Mouse (Mus musculus): ENCODE data around the gene Xcl1.
"Not testable (repeated sequence)": the region's sequence is repeated elsewhere in the genome, so short reads cannot be mapped to it uniquely, and the experiment has no call there.

The Xcl1 gene

DNA sequence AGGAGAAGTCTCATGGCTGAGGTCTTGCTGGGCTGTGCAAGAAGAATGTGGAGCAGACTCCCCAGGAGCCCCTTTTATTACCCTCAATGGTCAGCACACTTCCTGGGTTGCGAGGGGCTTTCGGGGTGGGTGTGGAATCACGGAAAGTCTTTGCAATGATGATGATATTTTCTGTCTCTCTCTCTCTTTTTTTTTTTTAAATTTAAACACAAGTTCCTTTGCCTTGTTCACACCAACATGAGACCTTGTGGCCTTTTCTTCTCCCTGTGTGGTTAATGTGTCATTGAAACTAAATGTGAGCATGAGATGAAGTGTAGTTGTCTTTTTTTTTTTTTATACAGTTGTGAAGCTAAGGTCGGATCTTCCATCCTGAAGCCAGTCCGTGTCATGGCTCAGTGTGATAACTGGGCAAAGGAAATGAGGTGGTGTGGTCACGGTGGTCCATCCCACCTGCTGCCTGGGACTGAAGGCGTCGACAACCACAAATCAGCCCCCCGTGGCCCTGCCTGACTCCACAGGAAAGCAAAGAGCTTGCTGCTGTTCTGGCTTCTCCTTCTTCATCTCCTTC lies at the start of gene Xcl1:
TSS of gene Xcl1 (minus strand) at position 51 of the 568 bp plus-strand sequence.
- no peak for DNase-seq (ENCODE audit: low spot score)

DNA sequence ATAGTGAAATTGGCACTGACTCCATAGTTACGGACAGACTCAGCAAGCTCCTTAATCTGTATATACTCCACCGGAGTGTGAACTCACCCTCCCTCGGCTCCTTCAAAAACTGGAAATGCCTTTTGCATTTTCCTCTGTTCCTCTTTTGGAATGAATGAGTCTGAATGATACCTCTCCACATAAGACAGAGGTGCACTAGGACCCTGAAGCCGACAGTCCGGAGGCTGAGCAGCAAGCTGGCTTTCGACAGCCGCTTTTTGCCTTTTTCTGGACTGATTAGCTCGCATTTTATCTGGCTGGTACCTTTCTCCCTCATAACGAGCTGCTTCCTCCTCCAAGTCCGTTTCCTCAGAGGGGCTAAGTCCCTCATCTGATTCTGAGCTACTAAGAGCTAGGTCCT lies 49.4 kb upstream of the Xcl1 start:
- not testable (repeated sequence) for DNase-seq (ENCODE audit: low spot score)

DNA sequence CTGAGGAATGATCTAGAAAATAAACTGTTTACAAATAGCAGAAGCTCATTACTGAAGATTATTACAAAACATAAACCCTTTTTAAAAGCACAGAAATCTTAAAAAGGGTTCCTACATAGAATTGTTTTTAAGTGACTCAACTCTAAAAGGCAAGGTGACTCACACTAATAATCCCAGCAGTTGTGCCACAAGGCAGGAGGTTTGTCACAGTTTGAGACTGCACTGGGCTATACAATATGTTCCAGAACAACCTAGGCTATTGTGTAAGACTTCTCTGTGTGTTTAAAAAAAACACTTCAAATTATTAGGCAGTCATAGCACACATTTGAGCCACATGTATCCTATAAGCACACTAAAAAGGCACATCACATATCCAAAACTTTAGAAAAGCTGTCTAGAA lies 42.0 kb upstream of the Xcl1 start:
- DNase-seq (ENCODE audit: low spot score), result no peak

DNA sequence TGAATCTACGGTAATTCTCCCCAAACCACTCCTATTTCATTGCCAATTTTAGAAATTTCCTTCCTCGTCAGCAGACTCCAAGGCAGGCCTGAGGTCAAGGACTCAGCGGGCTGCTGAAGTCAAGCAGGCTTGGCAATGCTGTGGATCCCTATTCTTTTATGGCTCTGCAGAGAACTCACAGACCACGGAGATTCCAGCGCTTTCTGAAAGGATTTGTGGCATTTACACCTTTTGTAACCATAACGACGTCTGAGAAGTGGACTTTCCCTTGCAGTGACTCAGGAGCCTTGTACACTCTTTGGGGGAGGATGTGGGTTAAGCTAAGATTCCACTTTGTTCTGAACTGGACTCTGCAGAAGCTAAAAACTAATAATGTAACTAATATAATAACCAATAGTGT lies 40.4 kb upstream of the Xcl1 start:
- no peak for DNase-seq (ENCODE audit: low spot score)

DNA sequence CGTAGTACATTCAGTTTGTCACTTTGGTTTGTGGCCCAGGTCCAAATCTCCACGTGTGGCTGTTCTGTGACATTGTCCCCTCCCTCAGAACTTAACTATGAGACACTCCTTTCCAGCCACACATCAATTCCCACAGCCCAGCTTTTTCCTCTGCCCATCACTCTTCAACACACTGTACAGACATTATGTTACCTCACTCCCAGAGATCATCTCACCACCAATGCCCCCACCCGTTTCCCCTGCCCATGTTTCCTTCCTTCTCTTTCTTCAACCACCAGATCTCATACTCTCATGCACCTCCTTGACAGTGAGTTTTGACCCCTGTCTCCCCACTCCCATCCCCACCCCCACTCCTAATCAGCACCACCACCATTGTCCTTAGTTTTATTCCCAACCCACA lies 39.9 kb upstream of the Xcl1 start:
- DNase-seq (ENCODE audit: low spot score), result no peak

DNA sequence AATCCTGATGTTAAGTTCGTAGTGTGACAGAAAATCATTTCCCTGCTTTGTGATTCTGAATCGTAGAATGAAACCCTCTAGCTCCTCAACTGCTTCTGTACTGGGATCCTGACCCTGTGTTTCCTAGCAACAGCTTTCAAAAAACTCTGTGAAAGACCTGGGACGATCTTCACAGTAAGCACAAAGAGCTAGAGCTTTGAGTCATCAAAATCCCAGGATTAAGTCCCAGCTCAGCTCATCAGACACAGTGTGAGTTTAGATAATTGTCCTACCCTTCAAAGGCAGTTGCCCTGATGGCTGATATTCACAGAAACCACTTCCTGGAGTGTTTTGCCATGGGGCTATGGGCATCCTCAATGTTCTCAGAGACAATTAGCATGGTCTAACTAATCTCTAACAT lies 38.5 kb upstream of the Xcl1 start:
- DNase-seq (ENCODE audit: low spot score), result no peak

DNA sequence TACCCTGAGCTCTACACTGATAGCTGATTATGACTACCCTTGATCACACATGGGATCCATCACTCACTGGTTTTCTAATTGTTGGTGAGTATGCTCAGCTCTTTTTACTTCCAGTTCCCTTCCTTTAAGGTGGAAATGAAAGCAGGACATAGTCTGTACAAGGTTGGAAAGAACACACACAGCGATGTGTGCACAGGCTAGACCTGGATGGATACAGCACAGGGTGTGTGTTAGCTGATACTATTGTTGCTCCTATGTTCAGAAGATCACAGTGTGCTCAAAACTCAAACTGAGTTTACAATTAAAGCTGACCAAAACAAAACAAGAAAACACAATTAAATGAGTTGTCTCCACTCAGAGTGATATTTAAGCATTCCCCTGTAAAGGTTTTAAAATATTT lies 38.0 kb upstream of the Xcl1 start:
- no peak for DNase-seq (ENCODE audit: low spot score)

DNA sequence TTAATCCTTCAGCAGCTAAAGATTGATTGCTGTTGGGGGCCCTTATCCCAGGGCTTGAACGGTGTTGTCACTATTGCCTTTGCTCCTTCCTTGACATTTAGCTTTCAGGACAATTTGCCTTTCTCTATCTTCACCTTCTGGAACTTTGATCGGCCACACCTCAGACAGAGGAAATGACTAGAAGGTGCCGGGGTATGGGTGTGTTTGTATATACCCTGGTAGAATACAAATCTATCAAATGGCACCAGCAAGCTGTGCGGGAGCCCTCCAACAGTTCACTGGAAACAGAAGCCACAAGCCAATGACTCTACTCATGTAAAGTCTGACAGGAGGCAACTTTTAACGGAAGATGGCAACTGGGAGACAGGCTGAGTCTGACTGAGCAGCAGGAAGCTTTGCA lies 37.4 kb upstream of the Xcl1 start:
- DNase-seq (ENCODE audit: low spot score), result no peak

DNA sequence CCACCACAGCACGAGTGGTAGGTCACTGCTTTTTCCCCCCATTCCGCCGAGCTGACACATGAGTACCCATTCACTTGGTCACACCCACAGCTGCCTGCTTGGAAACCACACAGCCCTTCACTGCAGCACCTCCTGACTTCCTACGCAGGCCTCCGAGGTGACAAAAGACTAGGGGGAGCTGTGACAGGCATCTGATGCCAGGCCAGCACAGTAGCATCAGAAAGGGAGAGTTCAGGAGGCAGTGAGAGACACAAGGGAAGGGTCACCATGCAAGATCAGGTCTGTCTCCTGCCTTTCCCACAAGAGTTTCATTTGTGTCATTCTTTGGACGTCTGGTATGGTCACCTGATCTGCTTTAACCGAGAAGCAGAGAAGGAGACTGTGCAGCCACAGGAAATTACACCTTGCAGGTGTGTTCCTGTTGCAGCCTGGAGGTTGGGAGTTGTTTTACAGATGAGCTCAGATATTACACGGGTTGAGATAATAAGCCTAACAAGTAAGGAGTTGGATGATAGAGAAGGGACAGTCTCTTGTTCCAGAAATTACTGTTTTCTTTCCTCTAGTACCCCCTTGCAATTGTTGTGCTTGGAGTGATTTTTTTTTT lies 30.9 kb upstream of the Xcl1 start:
- DNase-seq (ENCODE audit: low spot score), result no peak

DNA sequence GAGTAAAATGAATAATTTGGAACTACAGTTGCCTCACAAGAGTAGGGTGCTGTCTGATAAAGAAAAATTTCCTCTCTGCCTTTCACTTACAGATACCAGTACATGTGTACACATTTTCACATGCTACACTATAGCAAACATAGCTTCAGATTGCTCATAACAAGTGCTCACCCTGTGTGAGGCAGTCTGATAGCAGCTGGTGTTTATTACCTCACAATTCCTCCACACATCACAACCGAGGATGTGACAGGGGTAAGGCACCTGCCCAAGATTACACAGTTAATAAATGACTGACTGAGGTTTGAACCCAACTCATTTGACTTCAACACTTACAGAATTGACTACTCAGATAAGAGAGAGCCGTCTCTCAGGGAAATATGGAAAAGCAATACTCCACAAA lies 25.3 kb upstream of the Xcl1 start:
- no peak for DNase-seq (ENCODE audit: low spot score)

DNA sequence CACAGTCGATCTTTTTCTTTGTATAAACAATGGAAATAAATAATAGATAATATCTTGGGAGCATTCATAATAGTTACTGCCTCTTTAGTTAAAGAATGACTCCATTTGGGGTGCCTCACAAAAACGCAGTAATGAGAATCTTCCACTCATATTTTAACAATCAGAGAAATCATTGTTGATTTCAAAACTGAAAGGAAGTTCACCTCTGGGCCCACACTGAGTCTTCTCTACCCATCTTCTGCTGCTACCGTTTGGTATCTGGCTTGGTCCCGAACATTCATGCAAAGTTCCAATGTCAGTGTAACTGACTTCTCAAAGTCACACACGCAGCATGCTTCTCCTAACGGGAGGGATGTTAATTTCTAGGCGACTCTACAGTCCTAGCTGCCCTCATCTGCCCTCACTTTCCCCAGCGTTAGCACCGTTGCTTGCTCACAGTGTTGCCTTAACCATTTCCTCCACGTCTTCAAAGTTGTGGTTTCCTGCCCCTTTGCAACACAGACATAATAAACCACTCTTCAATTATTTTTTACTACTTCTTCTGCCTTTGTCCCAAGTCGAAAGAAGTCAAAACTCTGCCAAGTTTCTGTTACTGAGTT lies 24.6 kb upstream of the Xcl1 start:
- no peak for DNase-seq (ENCODE audit: low spot score)

DNA sequence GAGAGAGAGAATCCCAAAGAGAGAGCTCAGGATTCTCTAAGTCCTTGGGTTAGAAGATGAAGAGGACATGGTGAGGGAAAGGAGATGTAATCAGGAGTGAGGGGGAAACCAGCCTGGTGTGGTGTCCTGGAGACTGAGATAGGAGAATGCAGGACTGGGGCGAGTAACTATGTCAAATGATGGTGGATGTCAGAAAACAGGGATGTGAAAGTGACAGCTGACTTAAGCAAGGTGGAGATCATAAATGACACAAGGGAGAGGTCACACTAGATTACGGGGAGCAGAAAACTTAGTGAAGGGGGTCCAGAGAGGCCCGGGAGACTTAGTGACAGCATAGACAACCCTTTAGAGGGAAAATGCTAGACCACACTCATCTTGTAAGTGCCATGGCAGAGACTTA lies 23.8 kb upstream of the Xcl1 start:
- no peak for DNase-seq (ENCODE audit: low spot score)

DNA sequence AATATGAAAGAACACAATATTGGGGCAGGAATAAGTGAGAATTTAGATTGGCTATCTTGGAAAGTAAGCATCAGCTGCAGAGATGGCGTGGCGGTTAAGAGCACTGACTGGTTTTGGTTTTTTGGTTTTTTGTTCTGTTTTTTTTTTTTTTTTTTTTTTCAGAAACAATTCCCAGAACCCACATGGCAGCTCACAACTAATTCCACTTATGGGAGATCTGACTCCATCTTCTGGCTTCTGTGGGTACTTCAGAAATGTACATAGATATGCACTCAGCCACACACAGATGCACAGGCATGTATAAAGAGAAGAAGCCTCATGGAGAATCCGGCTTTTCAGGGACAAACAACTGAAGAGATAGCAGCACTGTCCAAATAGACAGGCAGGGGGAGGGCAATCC lies 22.6 kb upstream of the Xcl1 start:
- no peak for DNase-seq (ENCODE audit: low spot score)

DNA sequence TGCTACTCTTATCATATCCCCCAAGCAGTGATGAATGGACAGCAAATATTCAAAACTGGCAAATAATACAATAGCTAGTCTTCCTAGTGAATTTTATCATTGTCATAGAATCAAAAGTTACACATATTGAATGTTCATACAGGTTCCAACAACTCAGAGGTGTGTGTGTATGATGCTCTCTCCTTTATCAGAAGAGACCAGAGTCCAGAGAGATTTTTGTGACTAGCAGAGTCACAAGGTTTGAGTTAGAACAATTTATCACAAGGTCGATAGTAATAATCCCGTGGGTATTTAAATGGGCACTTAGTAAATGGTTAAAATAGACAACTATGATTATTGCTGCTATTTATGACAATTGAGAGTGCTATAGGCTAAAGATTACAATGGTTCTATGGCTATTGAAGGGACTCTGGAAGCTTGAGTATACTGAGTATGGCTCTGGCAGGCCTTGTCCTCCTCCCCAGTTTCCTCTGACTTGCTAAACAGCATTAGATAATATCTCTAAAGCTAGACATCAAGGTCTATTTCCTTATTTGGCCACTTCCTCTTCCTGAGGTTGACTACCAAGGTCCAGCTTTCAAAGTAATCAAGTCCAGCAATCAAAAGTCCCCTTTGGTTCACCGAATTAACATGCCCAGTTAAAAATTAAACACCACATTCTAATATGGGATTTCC lies 21.5 kb upstream of the Xcl1 start:
- DNase-seq (ENCODE audit: low spot score), result no peak

DNA sequence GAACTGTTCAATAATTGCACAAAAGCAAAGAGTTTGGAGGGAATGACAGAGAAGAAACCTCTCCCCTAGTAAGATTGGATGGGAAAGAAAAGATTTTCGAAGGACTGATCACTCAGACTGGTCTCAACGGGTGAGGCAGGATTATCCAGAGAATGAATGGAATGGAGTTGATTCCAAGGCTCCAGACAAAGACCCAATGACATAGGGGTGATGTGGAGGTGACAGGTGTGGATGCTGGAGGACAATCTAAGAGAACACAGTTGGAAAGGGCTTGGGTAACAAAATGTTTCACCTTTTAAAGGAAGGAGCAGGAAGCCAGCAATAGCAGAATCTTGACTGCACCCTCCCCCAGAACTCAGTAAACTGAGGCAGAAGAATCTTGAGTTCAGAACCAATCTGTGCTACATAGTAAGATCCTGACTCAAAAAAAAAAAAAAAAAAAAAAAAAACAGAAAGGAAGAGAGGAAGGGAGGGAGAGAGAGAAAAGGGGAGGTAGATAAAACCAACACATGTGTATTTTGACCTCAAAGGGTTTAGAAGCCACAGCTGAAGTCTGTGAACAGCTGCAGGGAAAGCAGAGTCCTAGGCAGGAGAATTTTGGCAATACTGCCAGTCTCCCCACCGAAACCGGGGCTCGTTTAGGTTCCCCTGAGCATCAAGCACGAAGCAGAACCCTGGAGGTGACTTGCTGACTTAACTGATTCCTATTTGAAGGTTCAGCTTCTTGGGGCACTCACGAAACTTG lies 20.3 kb upstream of the Xcl1 start:
- DNase-seq (ENCODE audit: low spot score), result no peak

DNA sequence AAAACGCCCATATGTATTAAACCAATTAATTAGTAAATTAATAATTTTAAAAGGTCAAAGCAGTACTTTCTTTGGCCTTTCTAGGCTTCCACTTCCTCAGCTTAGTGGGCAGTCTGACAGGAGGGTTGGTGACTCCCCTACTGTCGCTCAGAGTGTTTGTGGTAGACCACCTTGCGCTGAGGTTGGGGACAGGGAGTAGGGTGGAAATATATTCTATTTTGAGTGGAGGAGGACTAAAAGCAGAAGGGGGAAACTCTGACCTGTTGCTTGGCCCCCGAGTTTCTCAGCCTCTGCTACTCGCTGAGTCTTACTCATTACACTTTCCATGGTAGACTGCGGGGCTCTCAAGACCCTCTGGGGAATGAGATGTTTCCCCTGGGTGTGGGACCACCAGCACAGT lies 18.2 kb upstream of the Xcl1 start:
- DNase-seq (ENCODE audit: low spot score), result no peak

DNA sequence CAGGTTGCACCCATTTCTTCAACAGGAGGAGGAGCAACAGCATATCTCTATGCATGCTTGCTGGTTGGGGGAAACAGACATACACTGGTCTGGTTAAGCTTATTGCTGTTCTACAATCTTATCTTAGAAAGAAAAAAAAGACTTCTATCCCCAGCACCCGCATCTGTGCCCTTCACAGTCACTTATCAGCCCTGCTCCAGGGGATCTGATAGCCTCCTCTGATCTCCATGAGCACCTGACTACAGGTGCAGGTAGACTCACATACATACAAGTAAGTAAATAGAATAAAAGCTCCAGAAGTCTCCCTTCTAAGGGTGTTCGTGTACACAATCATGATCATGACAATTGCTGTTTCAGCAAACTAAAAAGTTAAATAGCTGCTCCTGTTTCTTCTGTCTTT lies 733 bp upstream of the Xcl1 start:
- DNase-seq (ENCODE audit: low spot score), result no peak

DNA sequence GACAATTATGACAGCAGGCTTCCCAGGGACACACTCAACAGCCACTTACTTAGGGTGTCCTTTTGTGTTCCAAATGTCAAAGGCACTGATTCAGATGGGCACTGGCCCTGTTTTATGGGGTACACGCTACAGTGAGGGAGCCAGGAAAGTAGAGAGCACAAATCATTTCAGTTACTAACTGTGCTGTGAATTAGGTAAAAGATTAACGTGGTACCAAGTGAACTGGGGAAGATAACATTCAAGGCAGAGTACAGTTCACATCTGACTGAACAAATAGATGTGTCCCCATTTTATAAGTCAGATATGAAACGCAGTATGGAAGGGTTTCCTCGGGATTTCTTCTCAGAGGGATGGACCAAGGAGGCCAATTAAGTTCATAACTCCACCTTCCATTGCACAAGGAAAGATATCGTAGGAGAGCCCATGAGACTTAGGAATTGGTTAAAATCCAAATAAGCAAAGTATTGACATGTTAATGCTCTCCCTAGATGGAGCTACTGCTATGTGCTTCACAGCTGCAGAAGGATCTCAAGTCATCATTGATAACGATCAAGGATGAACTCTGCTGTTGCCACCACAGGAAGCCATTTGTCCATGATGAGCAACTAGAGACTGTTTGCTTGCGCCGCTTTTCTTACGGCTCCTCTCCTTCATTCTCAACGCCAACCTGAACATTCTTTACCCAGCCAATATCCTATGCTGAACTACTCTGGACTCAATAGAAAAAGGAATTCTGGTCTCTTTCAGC lies 1.7 kb downstream of the Xcl1 start:
- no peak for DNase-seq (ENCODE audit: low spot score)

DNA sequence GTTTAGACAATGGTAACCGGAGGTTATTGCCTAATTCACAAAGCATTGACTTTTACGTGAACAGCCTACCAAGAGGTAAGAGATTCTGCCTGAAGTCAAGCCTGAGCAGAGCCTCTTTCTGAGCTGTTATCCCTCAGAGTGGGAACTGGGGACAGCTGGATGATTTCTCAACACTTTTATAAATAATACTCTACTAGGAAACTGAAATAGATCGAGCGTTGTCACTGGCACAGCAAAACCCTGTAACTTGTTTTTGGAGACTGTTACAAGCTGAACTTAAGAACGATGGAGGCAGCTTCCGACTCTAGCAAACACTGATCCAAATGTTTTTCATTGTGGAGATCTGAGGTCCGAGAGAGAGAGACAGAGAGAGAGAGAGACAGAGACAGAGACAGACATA lies 4.2 kb downstream of the Xcl1 start:
- no peak for DNase-seq (ENCODE audit: low spot score)

DNA sequence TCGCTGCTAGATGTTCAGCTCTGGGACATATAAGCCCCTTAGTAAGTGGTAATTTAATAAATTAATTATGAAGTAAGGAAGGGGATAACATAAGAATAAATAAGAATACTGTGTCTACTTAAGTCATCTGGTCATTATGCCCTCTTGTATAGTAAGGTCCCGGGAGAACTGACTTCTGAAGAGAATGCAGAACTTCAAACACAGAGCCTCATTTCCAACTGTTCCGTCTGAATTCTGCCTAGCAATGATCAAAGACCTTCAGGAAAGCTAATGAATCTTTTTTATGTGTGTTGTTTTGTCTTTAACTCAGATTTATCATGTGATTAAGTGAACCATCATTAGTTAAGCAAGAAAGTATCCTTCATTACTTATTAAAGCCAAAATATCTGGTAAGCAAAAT lies 5.3 kb downstream of the Xcl1 start:
- DNase-seq (ENCODE audit: low spot score), result no peak

DNA sequence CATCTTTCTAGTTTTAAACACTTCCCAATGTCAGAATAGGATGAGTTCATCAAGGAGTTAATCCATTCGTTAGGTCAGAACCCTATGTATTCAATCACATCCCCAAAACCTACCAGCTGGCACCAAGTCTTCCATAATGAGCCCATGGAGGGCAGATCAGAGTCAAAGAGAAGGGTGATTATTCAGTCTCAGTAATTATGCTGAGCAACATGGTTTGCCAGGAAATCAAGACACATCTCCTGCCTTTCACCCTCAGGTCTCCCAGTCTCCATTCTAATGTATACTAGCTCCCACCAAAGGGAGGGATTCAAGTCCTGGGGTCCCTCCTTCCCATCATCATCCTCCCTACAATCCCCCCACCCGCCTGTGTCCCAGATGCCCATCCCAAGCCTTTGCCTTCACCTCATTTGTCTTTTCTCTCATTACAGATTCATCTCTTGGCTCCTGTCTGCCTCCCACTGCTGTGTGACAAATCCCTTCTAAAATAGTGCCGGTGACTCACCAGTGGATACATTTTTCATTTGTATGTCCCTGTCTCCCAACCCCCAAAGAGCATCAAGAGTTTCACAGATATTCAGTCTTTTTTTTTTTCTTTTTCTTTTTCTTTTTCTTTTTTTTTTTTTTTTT lies 8.7 kb downstream of the Xcl1 start:
- no peak for DNase-seq (ENCODE audit: low spot score)

DNA sequence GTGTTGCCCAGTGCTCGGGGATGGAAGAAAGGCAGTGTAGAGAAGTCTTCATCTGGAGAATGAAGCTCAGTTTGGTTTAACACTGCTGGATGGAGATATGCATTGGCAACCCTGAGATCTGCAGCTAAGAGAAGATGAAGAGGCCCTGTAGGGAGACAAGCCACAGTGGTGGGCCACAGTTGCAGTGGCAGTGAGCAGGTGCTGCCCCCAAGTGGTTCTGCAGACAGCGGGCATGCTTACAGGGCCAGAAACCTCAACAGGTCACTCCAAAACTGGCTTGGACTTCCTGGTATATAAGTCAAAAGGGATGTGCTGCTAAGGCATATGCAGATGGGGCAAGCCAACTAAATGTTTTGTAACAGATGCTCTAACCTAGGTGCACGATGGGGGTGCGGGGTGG lies 30.3 kb downstream of the Xcl1 start:
- peak; percentile 61 for DNase-seq (ENCODE audit: low spot score)
